Mouse (Mus musculus) common myeloid progenitor, adult 5-6 weeks (primary cell): ENCODE results near the gene Gm20918. TPM values are rescaled to one million over a fixed set of nuclear protein-coding genes. Genes with fewer than 3 reads are reported as not detected.
"Not testable (repeated sequence)": the region's sequence is repeated elsewhere in the genome, so short reads cannot be mapped to it uniquely, and the experiment has no call there.

Experiments used
- ATAC-seq: replicated peaks from 2 replicates; pipeline ENCODE4 v1.8.0; 2016; ENCODE audit warnings: low read depth, mild to moderate bottlenecking, moderate TSS enrichment, inconsistent platforms; ENCODE audit not compliant: poor library complexity, severe bottlenecking
- total RNA-seq: library from RNA; stranded (forward); fragments of 200-1000, 187-1606 nt; gene quantifications from 2 replicates; pipeline ENCODE4 v1.2.3, GENCODE M21; 2017

Gene Gm20918
- not detected in 2 replicates for total RNA-seq

DNA sequence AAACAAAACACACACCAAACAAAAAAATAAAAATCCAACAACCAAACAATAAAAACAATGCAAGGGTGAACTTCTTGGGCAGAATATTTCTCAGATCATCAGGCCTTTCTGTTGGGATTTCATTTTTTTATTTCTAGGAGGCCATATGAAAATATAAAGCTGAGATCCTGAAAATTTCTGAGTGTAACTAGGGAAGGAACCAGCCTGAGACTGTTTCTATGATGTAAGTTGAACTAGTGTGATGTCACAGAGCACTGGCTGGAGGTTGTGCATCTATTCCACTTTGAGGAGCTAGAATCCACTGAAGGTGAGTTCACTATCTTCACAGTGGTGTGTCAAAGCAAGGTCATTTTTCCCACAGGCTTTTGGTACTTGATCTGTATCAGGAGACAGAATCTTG, at the start of gene Gm20918:
Gene Gm20918, plus strand, starts transcription at position 301 of the 400 bp plus-strand sequence.
- not testable (repeated sequence) for ATAC-seq

Other genes with a start within 250 kb of the Gm20918 start
- not detected in 2 replicates for gene Gm21820, start 205.5 kb downstream of the Gm20918 start, total RNA-seq